Mouse (Mus musculus) heart, embryonic 11.5 days (tissue): ENCODE measurements around the gene Pkn3. TPM values are rescaled to one million over a fixed set of nuclear protein-coding genes. Genes with fewer than 3 reads are reported as not detected.

Source experiments
- ATAC-seq: fragments of 200-750 bp; cut with Nextera tagmentation; replicated peaks from 2 replicates; pipeline ENCODE4 v1.8.0; 2017; ENCODE audit warnings: moderate library complexity; ENCODE audit not compliant: insufficient number of reproducible peaks, low FRiP score, low TSS enrichment
- H3K27ac ChIP-seq: fragments of 300-500 bp; sonication (generic); 2 replicates; pipeline ENCODE4 v1.5.1; 2014; ENCODE audit warnings: mild to moderate bottlenecking, low read depth, low read length
- H3K27me3 ChIP-seq: fragments of 300-500 bp; sonication (generic); 2 replicates; pipeline ENCODE4 v1.6.1; 2014; ENCODE audit warnings: mild to moderate bottlenecking, low read length, mixed read lengths; ENCODE audit not compliant: control insufficient read depth, insufficient read depth
- H3K36me3 ChIP-seq: fragments of 300-500 bp; sonication (generic); 2 replicates; pipeline ENCODE4 v1.6.1; 2014; ENCODE audit warnings: mild to moderate bottlenecking, low read length, moderate library complexity, mixed read lengths; ENCODE audit not compliant: control insufficient read depth, insufficient read depth
- H3K4me1 ChIP-seq: fragments of 300-500 bp; sonication (generic); 2 replicates; pipeline ENCODE4 v1.6.1; 2014; ENCODE audit warnings: low read length; ENCODE audit not compliant: control insufficient read depth, insufficient read depth
- H3K4me2 ChIP-seq: fragments of 300-500 bp; sonication (generic); 2 replicates; pipeline ENCODE4 v1.6.1; 2014; ENCODE audit warnings: mild to moderate bottlenecking, moderate library complexity
- H3K4me3 ChIP-seq: fragments of 300-500 bp; sonication (generic); 2 replicates; pipeline ENCODE4 v1.5.1; 2014; ENCODE audit warnings: low read depth, low read length
- H3K9ac ChIP-seq: fragments of 300-500 bp; sonication (generic); 2 replicates; pipeline ENCODE4 v1.6.1; 2014; ENCODE audit warnings: mild to moderate bottlenecking, low read depth, low read length, moderate library complexity
- H3K9me3 ChIP-seq: fragments of 300-500 bp; sonication (generic); replicated peaks from 2 replicates; pipeline ENCODE4 v1.6.1; 2016; ENCODE audit warnings: low read length; ENCODE audit not compliant: control insufficient read depth
- WGBS: fragments of 180-500 bp; shearing (Covaris S2); extraction: QIAGEN DNeasy Blood & Tissue Kit; methylation state at CpG from one replicate; pipeline ENCODE4 v1.1.7; 2014; ENCODE audit not compliant: insufficient replicate concordance; 5-methylcytosine and 5-hydroxymethylcytosine counted together
- polyA plus RNA-seq: library from polyadenylated mRNA; unstranded; fragments of >200 nt; fragmentation: Nextera tagmentation; extraction: Ambion mirVana; gene quantifications from 2 replicates; pipeline ENCODE4 v1.2.1, GENCODE M21; 2014

Gene Pkn3
- polyA plus RNA-seq, 1 experiment from 2014 or later: 11.2 TPM

GRCm38 (mm10) chr2:30080181-30080800, 2.8 kb downstream of the Pkn3 start:
- H3K4me2 ChIP-seq: no peak overlapping the region
- H3K9ac ChIP-seq: no peak overlapping the region
- 86% methylated on average over 15 of the region's 15 CpGs for WGBS
- H3K9me3 ChIP-seq: no peaks in the 10 kb centered on the region
- no peak for ATAC-seq
- H3K36me3 ChIP-seq: no peaks in the 10 kb centered on the region
- no peak overlapping the region for H3K27ac ChIP-seq
- H3K27me3 ChIP-seq: no peaks in the 10 kb centered on the region
- H3K4me1 ChIP-seq: peaks cover 16% of the 10 kb centered on the region
- H3K4me3 ChIP-seq: no peak overlapping the region

- peaks cover 9% of the 10 kb centered on the region; the same call in 1 of the 2 replicates for H3K4me1 ChIP-seq
- H3K9me3 ChIP-seq: no peaks in the 10 kb centered on the region
- 54% methylated on average over 5 of the region's 5 CpGs for WGBS
- no peaks in the 10 kb centered on the region for H3K27me3 ChIP-seq
- H3K36me3 ChIP-seq: 0 out of 2 replicates have a peak, but pooled peaks cover 4% of the 10 kb centered on the region
- no peak overlapping the region for H3K4me3 ChIP-seq
- peak overlapping the region; percentile 58 for H3K4me2 ChIP-seq
- no peak overlapping the region for H3K27ac ChIP-seq
- no peak overlapping the region for H3K9ac ChIP-seq
- no peak for ATAC-seq
These were observed 6.6 kb downstream of the Pkn3 start for GRCm38 (mm10) chr2:30084113-30084512.

- no peak overlapping the region for H3K27ac ChIP-seq
- ATAC-seq: 0 out of 2 replicates have a peak, but pooled peaks have one; percentile 33
- H3K4me2 ChIP-seq: peak overlapping the region; percentile 58
- 0 out of 2 replicates have a peak, but pooled peaks cover 4% of the 10 kb centered on the region for H3K36me3 ChIP-seq
- WGBS: 7% methylated on average over 12 of the region's 12 CpGs
- H3K4me3 ChIP-seq: peak overlapping the region; percentile 18; the same call in 1 of the 2 replicates
- H3K4me1 ChIP-seq: 0 out of 2 replicates have a peak, but pooled peaks cover 4% of the 10 kb centered on the region
- peak overlapping the region; percentile 58 for H3K9ac ChIP-seq
- no peaks in the 10 kb centered on the region for H3K9me3 ChIP-seq
- no peaks in the 10 kb centered on the region for H3K27me3 ChIP-seq
These were observed 7.1 kb downstream of the Pkn3 start for GRCm38 (mm10) chr2:30084632-30085031.

GRCm38 (mm10) chr2:30087310-30087709, 9.8 kb downstream of the Pkn3 start:
- H3K4me2 ChIP-seq: no peak overlapping the region
- no peaks in the 10 kb centered on the region for H3K27me3 ChIP-seq
- no peaks in the 10 kb centered on the region for H3K9me3 ChIP-seq
- no peak overlapping the region for H3K9ac ChIP-seq
- 88% methylated on average over 4 of the region's 4 CpGs for WGBS
- H3K4me3 ChIP-seq: no peak overlapping the region
- peaks cover 10% of the 10 kb centered on the region; the same call in 1 of the 2 replicates for H3K36me3 ChIP-seq
- no peak for ATAC-seq
- H3K27ac ChIP-seq: no peak overlapping the region
- peaks cover 5% of the 10 kb centered on the region; the same call in 1 of the 2 replicates for H3K4me1 ChIP-seq

- H3K4me2 ChIP-seq: no peak overlapping the region
- H3K4me1 ChIP-seq: peaks cover 12% of the 10 kb centered on the region; the same call in 1 of the 2 replicates
- H3K9me3 ChIP-seq: no peaks in the 10 kb centered on the region
- 92% methylated on average over 12 of the region's 12 CpGs for WGBS
- no peak overlapping the region for H3K9ac ChIP-seq
- H3K4me3 ChIP-seq: no peak overlapping the region
- ATAC-seq: no peak
- no peaks in the 10 kb centered on the region for H3K27me3 ChIP-seq
- H3K36me3 ChIP-seq: peaks cover 10% of the 10 kb centered on the region; the same call in 1 of the 2 replicates
- no peak overlapping the region for H3K27ac ChIP-seq
These were observed 14.0 kb downstream of the Pkn3 start for GRCm38 (mm10) chr2:30091521-30091920.

GRCm38 (mm10) chr2:30092280-30092918, 14.9 kb downstream of the Pkn3 start:
- H3K4me2 ChIP-seq: peak overlapping the region; percentile 94
- H3K36me3 ChIP-seq: peaks cover 7% of the 10 kb centered on the region; the same call in 1 of the 2 replicates
- H3K9me3 ChIP-seq: no peaks in the 10 kb centered on the region
- H3K4me1 ChIP-seq: peaks cover 12% of the 10 kb centered on the region; the same call in 1 of the 2 replicates
- no peak for ATAC-seq
- H3K27me3 ChIP-seq: no peaks in the 10 kb centered on the region
- peak overlapping the region; percentile 62 for H3K4me3 ChIP-seq
- WGBS: 25% methylated on average over 6 of the region's 6 CpGs
- peak overlapping the region; percentile 80 for H3K9ac ChIP-seq
- no peak overlapping the region for H3K27ac ChIP-seq

- peak within 1 kb of the TSS; percentile 94 for H3K4me2 ChIP-seq
- peak within 1 kb of the TSS; percentile 75 for H3K27ac ChIP-seq
- ATAC-seq: peak; percentile 96
- H3K4me3 ChIP-seq: peak within 1 kb of the TSS; percentile 62
- H3K9me3 ChIP-seq: no peaks in the 10 kb centered on the region
- H3K9ac ChIP-seq: peak within 1 kb of the TSS; percentile 80
- no peaks in the 10 kb centered on the region for H3K27me3 ChIP-seq
- peaks cover 5% of the 10 kb centered on the region for H3K36me3 ChIP-seq
- WGBS: under 1% methylated on average over 49 of the region's 51 CpGs
- H3K4me1 ChIP-seq: peaks cover 12% of the 10 kb centered on the region; the same call in 1 of the 2 replicates
These were observed 16.2 kb downstream of the Pkn3 start, which contains the start of gene Zdhhc12 for GRCm38 (mm10) chr2:30093471-30094207. Zdhhc12 (minus strand) TSS chr2:30093648.

- WGBS: 4% methylated on average over 13 of the region's 13 CpGs
- H3K4me3 ChIP-seq: peak overlapping the region; percentile 62
- H3K27ac ChIP-seq: peak overlapping the region; percentile 75
- peaks cover 12% of the 10 kb centered on the region; the same call in 1 of the 2 replicates for H3K4me1 ChIP-seq
- peak; percentile 1; the same call in 1 of the 2 replicates for ATAC-seq
- no peaks in the 10 kb centered on the region for H3K9me3 ChIP-seq
- H3K9ac ChIP-seq: peak overlapping the region; percentile 80
- H3K36me3 ChIP-seq: peaks cover 5% of the 10 kb centered on the region
- no peaks in the 10 kb centered on the region for H3K27me3 ChIP-seq
- H3K4me2 ChIP-seq: peak overlapping the region; percentile 94
These were observed 16.7 kb downstream of the Pkn3 start for GRCm38 (mm10) chr2:30094208-30094588.
